Mouse (Mus musculus): ENCODE results near the gene Olfr1416. TPM values are rescaled to one million over a fixed set of nuclear protein-coding genes. Genes with fewer than 3 reads are reported as not detected.

The Olfr1416 gene
- polyA plus RNA-seq, 1 experiment from 2014 or later = not detected

- H3K4me1 ChIP-seq (replicated peaks; ENCODE audit: control insufficient read depth, insufficient read depth, low read length) = peaks cover 3% of the 10 kb centered on the region; the same call in 1 of the 2 replicates
- H3K9me3 ChIP-seq (ENCODE audit: control insufficient read depth, low read length) = no peaks in the 10 kb centered on the region
- ATAC-seq (replicated peaks; ENCODE audit: low FRiP score) (peak; percentile 92), DNase-seq (ENCODE audit: low spot score) (peak; percentile 97)
- peak within 1 kb of the TSS; percentile 93 for H3K9ac ChIP-seq (ENCODE audit: low read depth, low read length)
- peak within 1 kb of the TSS; percentile 85 for H3K4me2 ChIP-seq
- peaks cover 18% of the 10 kb centered on the region for H3K36me3 ChIP-seq (ENCODE audit: control insufficient read depth, insufficient read depth, low read length)
- 0 out of 2 replicates have a peak, but pooled peaks cover 2% of the 10 kb centered on the region for H3K27me3 ChIP-seq (replicated peaks; ENCODE audit: control insufficient read depth, insufficient read depth, low read length)
- WGBS = under 1% methylated on average over 67 of the region's 67 CpGs
- H3K4me3 ChIP-seq (ENCODE audit: low read depth, low read length) = peak within 1 kb of the TSS; percentile 94
- H3K27ac ChIP-seq (ENCODE audit: low read depth, low read length) = peak within 1 kb of the TSS; percentile 38
Measured at GRCm38 (mm10) chr1:92473165-92474041, 11.5 kb downstream of the Olfr1416 start, which contains the start of gene Ndufa10. Ndufa10 (minus strand) TSS chr1:92473860.

DNA sequence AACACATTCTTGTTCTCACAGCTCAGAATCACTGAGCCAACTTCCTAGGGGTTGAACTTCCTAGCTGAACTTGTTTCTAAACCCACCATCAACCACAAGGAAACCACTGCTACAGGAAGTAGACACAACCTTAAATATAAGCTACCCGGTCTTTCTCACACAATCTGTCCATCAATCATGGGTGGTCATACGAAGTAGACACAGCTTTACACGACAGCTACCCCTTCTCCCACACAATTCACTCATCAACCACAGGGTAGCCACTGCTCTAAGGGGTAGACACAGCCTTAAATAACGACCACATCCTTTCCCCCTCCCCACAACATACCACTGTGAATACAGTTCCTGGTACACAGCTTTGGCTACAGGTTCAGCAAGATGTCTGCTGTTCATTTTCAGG, 16.0 kb downstream of the Olfr1416 start:
- Histone ChIP-seq H3K9me3 (ENCODE audit: control insufficient read depth, low read length) (no peaks in the 10 kb centered on the region), H3K27me3 (replicated peaks; ENCODE audit: control insufficient read depth, insufficient read depth, low read length) (no peaks in the 10 kb centered on the region), H3K4me3 (ENCODE audit: low read depth, low read length) (no peak overlapping the region), H3K27ac (ENCODE audit: low read depth, low read length) (no peak overlapping the region), H3K4me1 (replicated peaks; ENCODE audit: control insufficient read depth, insufficient read depth, low read length) (peaks cover 3% of the 10 kb centered on the region; the same call in 1 of the 2 replicates), H3K36me3 (ENCODE audit: control insufficient read depth, insufficient read depth, low read length) (peaks cover 42% of the 10 kb centered on the region), H3K4me2 (no peak overlapping the region), H3K9ac (ENCODE audit: low read depth, low read length) (no peak overlapping the region)
- DNase-seq (ENCODE audit: low spot score) (no peak), ATAC-seq (replicated peaks; ENCODE audit: low FRiP score) (no peak)
- 56% methylated on average over 4 of the region's 4 CpGs for WGBS

DNA sequence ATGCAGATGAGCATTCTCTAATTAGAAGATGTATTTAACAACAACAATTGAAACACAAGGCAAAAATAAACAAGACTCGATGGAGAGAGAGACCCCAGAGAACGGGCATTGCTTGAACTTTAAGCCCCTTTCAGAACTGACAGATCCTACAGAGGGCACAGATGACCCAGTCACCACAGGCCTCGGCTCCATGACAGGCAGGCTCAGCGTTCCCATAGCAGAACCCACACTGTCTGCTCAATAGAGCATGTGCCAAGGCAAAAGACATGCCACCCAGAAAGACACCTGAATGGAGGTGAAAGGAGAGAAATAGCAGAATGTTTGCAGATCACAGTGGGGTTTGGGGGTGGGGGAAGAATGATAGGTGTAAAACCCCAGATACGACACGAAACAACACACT, 26.5 kb downstream of the Olfr1416 start:
- no peaks in the 10 kb centered on the region for H3K4me1 ChIP-seq (replicated peaks; ENCODE audit: control insufficient read depth, insufficient read depth, low read length)
- DNase-seq (ENCODE audit: low spot score) (no peak), ATAC-seq (replicated peaks; ENCODE audit: low FRiP score) (no peak)
- no peaks in the 10 kb centered on the region for H3K27me3 ChIP-seq (replicated peaks; ENCODE audit: control insufficient read depth, insufficient read depth, low read length)
- WGBS = 88% methylated on average over 6 of the region's 6 CpGs
- no peak overlapping the region for H3K4me3 ChIP-seq (ENCODE audit: low read depth, low read length)
- H3K9me3 ChIP-seq (ENCODE audit: control insufficient read depth, low read length) = no peaks in the 10 kb centered on the region
- peaks cover 57% of the 10 kb centered on the region for H3K36me3 ChIP-seq (ENCODE audit: control insufficient read depth, insufficient read depth, low read length)
- no peak overlapping the region for H3K9ac ChIP-seq (ENCODE audit: low read depth, low read length)
- no peak overlapping the region for H3K4me2 ChIP-seq
- H3K27ac ChIP-seq (ENCODE audit: low read depth, low read length) = no peak overlapping the region

- H3K36me3 ChIP-seq (ENCODE audit: control insufficient read depth, insufficient read depth, low read length) = peaks cover 54% of the 10 kb centered on the region
Measured at GRCm38 (mm10) chr1:92457758-92458157, 27.2 kb downstream of the Olfr1416 start.

DNA sequence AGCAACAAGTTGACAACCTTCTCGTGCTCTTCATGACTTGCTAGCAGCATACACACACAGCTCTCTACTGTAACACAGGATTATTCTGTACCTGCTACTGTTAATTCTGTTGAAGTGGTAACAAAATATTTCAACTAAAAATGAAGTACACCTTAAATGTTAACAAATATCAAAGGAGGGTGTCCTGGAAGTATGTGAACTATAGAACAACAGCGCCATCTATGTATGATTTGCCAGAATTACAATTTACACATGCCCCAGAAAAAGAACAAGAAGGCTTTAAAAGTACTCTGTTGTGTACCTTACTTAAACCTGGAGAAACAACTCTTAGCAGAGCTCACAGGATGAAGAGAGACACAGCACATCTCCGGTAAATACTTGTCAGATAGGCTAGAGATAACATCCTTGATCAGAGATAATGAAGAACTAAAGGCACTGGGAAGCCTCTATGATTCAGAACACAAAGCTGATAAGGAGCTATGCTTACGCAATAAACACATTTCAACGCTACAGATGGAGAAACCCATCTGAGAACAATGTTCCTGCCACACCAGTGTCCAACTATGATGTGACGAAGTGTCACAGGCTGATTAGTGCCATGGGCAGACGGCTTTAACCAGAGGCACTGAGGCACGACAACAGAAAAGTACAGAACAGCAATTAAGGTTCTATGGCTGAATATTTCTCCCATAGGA, 31.0 kb downstream of the Olfr1416 start:
- no peak for DNase-seq (ENCODE audit: low spot score)
- no peak overlapping the region for H3K27ac ChIP-seq (ENCODE audit: low read depth, low read length)
- no peaks in the 10 kb centered on the region for H3K27me3 ChIP-seq (replicated peaks; ENCODE audit: control insufficient read depth, insufficient read depth, low read length)
- H3K4me1 ChIP-seq (replicated peaks; ENCODE audit: control insufficient read depth, insufficient read depth, low read length) = no peaks in the 10 kb centered on the region
- 70% methylated on average over 8 of the region's 8 CpGs for WGBS
- no peak for ATAC-seq (replicated peaks; ENCODE audit: low FRiP score)
- peaks cover 36% of the 10 kb centered on the region for H3K36me3 ChIP-seq (ENCODE audit: control insufficient read depth, insufficient read depth, low read length)
- H3K9me3 ChIP-seq (ENCODE audit: control insufficient read depth, low read length) = no peaks in the 10 kb centered on the region
- no peak overlapping the region for H3K4me3 ChIP-seq (ENCODE audit: low read depth, low read length)
- H3K4me2 ChIP-seq = no peak overlapping the region
- H3K9ac ChIP-seq (ENCODE audit: low read depth, low read length) = no peak overlapping the region

More at GRCm38 (mm10) chr1:92457758-92458157, 27.2 kb downstream of the Olfr1416 start:
- Histone ChIP-seq H3K27ac (ENCODE audit: low read depth, low read length) (no peak overlapping the region), H3K4me3 (ENCODE audit: low read depth, low read length) (no peak overlapping the region), H3K9ac (ENCODE audit: low read depth, low read length) (no peak overlapping the region), H3K4me1 (replicated peaks; ENCODE audit: control insufficient read depth, insufficient read depth, low read length) (no peaks in the 10 kb centered on the region), H3K4me2 (no peak overlapping the region), H3K9me3 (ENCODE audit: control insufficient read depth, low read length) (no peaks in the 10 kb centered on the region), H3K27me3 (replicated peaks; ENCODE audit: control insufficient read depth, insufficient read depth, low read length) (no peaks in the 10 kb centered on the region)
- DNase-seq (ENCODE audit: low spot score) (no peak), ATAC-seq (replicated peaks; ENCODE audit: low FRiP score) (no peak)

DNA sequence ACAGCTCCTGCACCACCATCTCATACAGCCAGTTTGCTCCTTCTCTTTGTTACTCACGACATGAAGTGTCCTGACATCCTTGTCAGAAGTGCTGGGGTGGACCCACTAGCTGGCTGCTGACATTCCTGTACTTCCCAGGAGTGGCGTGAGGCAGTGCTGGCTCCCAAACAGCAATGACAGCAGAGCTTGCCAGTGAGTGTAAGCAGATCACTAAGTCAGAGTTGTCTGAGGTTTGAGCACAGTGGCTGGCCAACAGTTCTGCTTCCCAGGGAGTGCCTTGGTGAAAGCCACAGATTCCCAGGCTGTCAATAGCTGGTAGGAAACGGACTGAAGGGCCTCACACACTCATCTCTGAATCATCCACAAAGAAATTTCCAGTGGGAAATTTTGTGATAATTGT, 36.6 kb downstream of the Olfr1416 start:
- Histone ChIP-seq H3K9me3 (ENCODE audit: control insufficient read depth, low read length) (no peaks in the 10 kb centered on the region), H3K4me2 (no peak overlapping the region), H3K9ac (ENCODE audit: low read depth, low read length) (no peak overlapping the region), H3K27ac (ENCODE audit: low read depth, low read length) (no peak overlapping the region), H3K27me3 (replicated peaks; ENCODE audit: control insufficient read depth, insufficient read depth, low read length) (no peaks in the 10 kb centered on the region), H3K4me3 (ENCODE audit: low read depth, low read length) (no peak overlapping the region), H3K36me3 (ENCODE audit: control insufficient read depth, insufficient read depth, low read length) (peaks cover 32% of the 10 kb centered on the region), H3K4me1 (replicated peaks; ENCODE audit: control insufficient read depth, insufficient read depth, low read length) (no peaks in the 10 kb centered on the region)
- WGBS = 77% methylated on average over 3 of the region's 3 CpGs
- ATAC-seq (replicated peaks; ENCODE audit: low FRiP score) (no peak), DNase-seq (ENCODE audit: low spot score) (no peak)

DNA sequence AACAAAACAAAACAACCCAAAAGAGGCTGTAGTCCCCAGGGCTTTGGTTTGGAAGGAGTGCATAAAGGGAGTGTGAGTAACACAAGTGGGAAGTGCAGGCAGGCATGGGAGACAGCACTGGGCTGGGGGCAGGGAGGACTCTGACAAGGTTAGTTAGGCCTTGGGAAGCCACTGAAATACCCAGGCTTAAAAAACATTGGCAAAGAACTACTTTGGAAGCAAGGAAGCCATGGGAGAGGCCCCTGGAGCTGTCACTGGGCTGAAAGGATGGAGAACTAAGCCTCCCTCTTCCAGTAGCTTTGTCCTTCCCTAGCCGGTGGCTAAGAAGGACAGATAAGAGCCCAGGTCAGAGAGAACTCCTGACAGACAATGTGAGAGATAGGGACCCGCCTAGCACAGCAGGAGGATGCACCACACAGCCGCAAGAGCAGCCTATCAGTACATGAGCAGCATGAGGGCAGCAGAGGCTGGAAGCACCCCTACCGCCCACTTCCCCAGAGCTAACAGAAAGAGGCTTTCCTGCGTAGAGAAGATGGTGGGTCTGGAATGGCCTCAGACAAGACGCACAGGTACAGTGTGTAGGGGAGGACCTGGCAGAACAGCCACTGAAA, 43.4 kb downstream of the Olfr1416 start:
- Histone ChIP-seq H3K36me3 (ENCODE audit: control insufficient read depth, insufficient read depth, low read length) (peaks cover 28% of the 10 kb centered on the region), H3K27ac (ENCODE audit: low read depth, low read length) (no peak overlapping the region), H3K4me3 (ENCODE audit: low read depth, low read length) (no peak overlapping the region), H3K27me3 (replicated peaks; ENCODE audit: control insufficient read depth, insufficient read depth, low read length) (no peaks in the 10 kb centered on the region), H3K9ac (ENCODE audit: low read depth, low read length) (no peak overlapping the region), H3K9me3 (ENCODE audit: control insufficient read depth, low read length) (no peaks in the 10 kb centered on the region), H3K4me2 (no peak overlapping the region), H3K4me1 (replicated peaks; ENCODE audit: control insufficient read depth, insufficient read depth, low read length) (peaks cover 3% of the 10 kb centered on the region; the same call in 1 of the 2 replicates)
- WGBS = 43% methylated on average over 6 of the region's 6 CpGs
- DNase-seq (ENCODE audit: low spot score) (no peak), ATAC-seq (replicated peaks; ENCODE audit: low FRiP score) (peak; percentile 93)

DNA sequence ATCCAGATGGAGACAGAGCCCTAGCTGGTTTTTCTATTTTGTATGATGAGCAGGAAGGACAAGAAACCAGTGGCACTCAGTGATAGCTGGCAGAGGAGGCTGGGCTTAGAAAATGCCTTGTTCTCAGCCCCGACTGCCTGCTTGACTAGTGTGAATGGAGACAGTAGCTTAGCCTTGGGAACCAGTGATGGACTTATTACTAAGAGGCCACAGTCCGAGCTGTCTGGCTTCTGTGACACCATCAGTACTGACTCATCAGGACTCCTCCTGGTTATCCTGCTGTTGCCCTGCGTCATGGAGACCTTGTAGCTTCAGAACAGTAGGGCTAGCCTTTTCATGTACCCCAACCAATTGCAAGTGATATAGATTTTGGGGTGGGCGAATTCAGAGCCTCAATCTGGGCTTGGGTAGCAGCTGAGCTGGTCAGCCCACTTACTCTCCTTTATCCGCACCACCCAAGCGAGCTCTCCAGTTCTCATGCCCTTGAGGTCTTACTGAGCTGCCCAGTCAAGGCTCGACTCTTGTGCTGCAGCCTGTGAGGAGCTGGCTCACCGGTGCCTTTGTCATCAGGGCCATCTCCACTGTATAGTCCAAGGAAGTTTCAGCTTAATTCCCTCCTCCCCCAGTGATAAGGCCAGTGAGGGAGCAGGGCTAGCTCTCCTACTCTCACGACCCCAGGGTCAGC, 44.7 kb downstream of the Olfr1416 start:
- no peaks in the 10 kb centered on the region for H3K27me3 ChIP-seq (replicated peaks; ENCODE audit: control insufficient read depth, insufficient read depth, low read length)
- ATAC-seq (replicated peaks; ENCODE audit: low FRiP score) = no peak
- no peak for DNase-seq (ENCODE audit: low spot score)
- H3K27ac ChIP-seq (ENCODE audit: low read depth, low read length) = no peak overlapping the region
- H3K9ac ChIP-seq (ENCODE audit: low read depth, low read length) = no peak overlapping the region
- no peak overlapping the region for H3K4me3 ChIP-seq (ENCODE audit: low read depth, low read length)
- H3K4me2 ChIP-seq = no peak overlapping the region
- peaks cover 22% of the 10 kb centered on the region for H3K36me3 ChIP-seq (ENCODE audit: control insufficient read depth, insufficient read depth, low read length)
- no peaks in the 10 kb centered on the region for H3K9me3 ChIP-seq (ENCODE audit: control insufficient read depth, low read length)
- 82% methylated on average over 9 of the region's 9 CpGs for WGBS
- H3K4me1 ChIP-seq (replicated peaks; ENCODE audit: control insufficient read depth, insufficient read depth, low read length) = peaks cover 3% of the 10 kb centered on the region; the same call in 1 of the 2 replicates
